11 mouse cellular contexts compared by ENCODE assay signal in genomic region chr5:143706030-143706821, GRCm38 (mm10). TPM values are rescaled to one million over a fixed set of nuclear protein-coding genes. Genes with fewer than 3 reads are reported as not detected.
DNase-seq lines count a peak whose midpoint lies in the region; ATAC-seq and TF ChIP-seq lines count a peak whose summit lies in the region.
"Had no signal": no experiment of that assay in that cellular context is flagged by ENCODE, and none has a peak within 500 bp of the region (broad histone marks: within the 10 kb centered on the region; RNA-seq: fewer than 3 reads in every experiment).

No protein-coding gene starts in this region.

- TF ChIP-seq EP300 in heart, adult 2 months (IDR thresholded peaks at IDR 0.05; ENCODE audit: insufficient read depth, low read depth, low read length): no peak
- peak; percentile 46; the same call in 1 of the 2 replicates for TF ChIP-seq EP300 in liver, embryonic 14.5 days (IDR thresholded peaks at IDR 0.05; ENCODE audit: low read depth)

- 20% methylated on average over 9 of the region's 9 CpGs for WGBS in heart, embryonic 14.5 days
- 54% methylated on average over 9 of the region's 9 CpGs for WGBS in heart, adult 2 months
- 52% methylated on average over 9 of the region's 9 CpGs for WGBS in embryonic facial prominence, embryonic 14.5 days
- WGBS in liver, embryonic 14.5 days (ENCODE audit: insufficient replicate concordance): 62% methylated on average over 9 of the region's 9 CpGs

- DNase-seq in heart, adult 2 months: no peak
- peak; percentile 8 for DNase-seq in brain, embryonic 14.5 days (ENCODE audit: low read depth)
- peak; percentile 47 for DNase-seq in embryonic facial prominence, embryonic 14.5 days (ENCODE audit: low spot score)
- DNase-seq in liver, embryonic 14.5 days (ENCODE audit: low read depth in 3 of 3, low spot score in 3 of 3): no peak
- no peak for DNase-seq in urinary bladder, postnatal 10 days (ENCODE audit: low spot score)
- DNase-seq in thymus, adult 18-20 months: no peak
- no peak for DNase-seq in ovary, postnatal 14 days (ENCODE audit: low spot score)
- DNase-seq: cerebellum, adult 11 months had no signal

- peak overlapping the region; percentile 21 for H3K4me2 ChIP-seq in heart, embryonic 14.5 days (ENCODE audit: low read length)
- H3K4me2 ChIP-seq in embryonic facial prominence, embryonic 14.5 days (ENCODE audit: low read depth, low read length): no peak overlapping the region
- H3K4me2 ChIP-seq in liver, embryonic 14.5 days (ENCODE audit: low read depth): no peak overlapping the region
- H3K4me2 ChIP-seq: neural tube, embryonic 12.5 days had no signal

- peaks cover 20 to 27% of the 10 kb centered on the region in 2 experiments for H3K4me1 ChIP-seq in heart, embryonic 14.5 days (ENCODE audit: control insufficient read depth in 2 of 2, insufficient read depth in 2 of 2, low read length in 2 of 2)
- peaks cover 2% of the 10 kb centered on the region; the same call in 1 of the 2 replicates for H3K4me1 ChIP-seq in heart, adult 2 months (ENCODE audit: control insufficient read depth, insufficient read depth, low read length)
- no peaks in the 10 kb centered on the region for H3K4me1 ChIP-seq in embryonic facial prominence, embryonic 14.5 days (ENCODE audit: control insufficient read depth, insufficient read depth, low read length)
- H3K4me1 ChIP-seq in liver, embryonic 14.5 days (replicated peaks; ENCODE audit: control insufficient read depth in 2 of 2, insufficient read depth in 2 of 2, low read length in 1 of 2): peaks cover 6 to 11% of the 10 kb centered on the region in 2 experiments
- H3K4me1 ChIP-seq: neural tube, embryonic 12.5 days had no signal

- TF ChIP-seq POLR2A in heart, adult 2 months (IDR thresholded peaks at IDR 0.05; ENCODE audit: insufficient read depth, low read depth, low read length): no peak
- TF ChIP-seq POLR2A in brain, embryonic 14.5 days (IDR thresholded peaks at IDR 0.05; ENCODE audit: borderline replicate concordance, extremely low read depth, insufficient read depth, insufficient read length, poor library complexity, severe bottlenecking): no peak

- peak overlapping the region; percentile 34; the same call in 1 of the 2 replicates for H3K9ac ChIP-seq in heart, embryonic 14.5 days (ENCODE audit: low read length)
- H3K9ac ChIP-seq in heart, adult 2 months (ENCODE audit: low read depth, low read length): no peak overlapping the region
- no peak overlapping the region for H3K9ac ChIP-seq in embryonic facial prominence, embryonic 14.5 days (ENCODE audit: low read depth, low read length)
- H3K9ac ChIP-seq in liver, embryonic 14.5 days (replicated peaks): peak overlapping the region; percentile 18; the same call in 1 of the 2 replicates
- H3K9ac ChIP-seq: neural tube, embryonic 12.5 days had no signal

- no peak for TF ChIP-seq CTCF in heart, adult 2 months (IDR thresholded peaks at IDR 0.05)
- no peak for TF ChIP-seq CTCF in brain, embryonic 14.5 days (IDR thresholded peaks at IDR 0.05; ENCODE audit: borderline replicate concordance, extremely low read depth, insufficient read depth, insufficient read length)
- no peak for TF ChIP-seq CTCF in liver, embryonic 14.5 days (IDR thresholded peaks at IDR 0.05; ENCODE audit: low read depth)

- no peaks in the 10 kb centered on the region for H3K9me3 ChIP-seq in heart, embryonic 14.5 days (ENCODE audit: control insufficient read depth, low read length)
- H3K9me3 ChIP-seq in embryonic facial prominence, embryonic 14.5 days (ENCODE audit: control insufficient read depth, low read length): no peaks in the 10 kb centered on the region
- H3K9me3 ChIP-seq in liver, embryonic 14.5 days (ENCODE audit: control insufficient read depth, low read length): no peaks in the 10 kb centered on the region
- H3K9me3 ChIP-seq: neural tube, embryonic 12.5 days had no signal

- peaks cover 84% of the 10 kb centered on the region for H3K36me3 ChIP-seq in heart, embryonic 14.5 days (ENCODE audit: control insufficient read depth, insufficient read depth, low read length)
- H3K36me3 ChIP-seq in heart, adult 2 months (ENCODE audit: control insufficient read depth, insufficient read depth, low read length): no peaks in the 10 kb centered on the region
- peaks cover 82% of the 10 kb centered on the region for H3K36me3 ChIP-seq in embryonic facial prominence, embryonic 14.5 days (ENCODE audit: control insufficient read depth, insufficient read depth, low read length)
- H3K36me3 ChIP-seq in liver, embryonic 14.5 days (replicated peaks; ENCODE audit: control insufficient read depth, insufficient read depth, low read depth): peaks cover 72% of the 10 kb centered on the region

- peak overlapping the region; percentile 49 to 76 for H3K27ac ChIP-seq in heart, embryonic 14.5 days (replicated peaks in 1 of 2; ENCODE audit: control insufficient read depth in 1 of 2, insufficient read depth in 1 of 2, low read depth in 2 of 2, low read length in 2 of 2)
- no peak overlapping the region; the same call in 1 of the 2 replicates for H3K27ac ChIP-seq in heart, adult 2 months
- no peak overlapping the region for H3K27ac ChIP-seq in embryonic facial prominence, embryonic 14.5 days (replicated peaks; ENCODE audit: low read depth, low read length)
- peak overlapping the region; percentile 29; the same call in 1 of the 2 replicates for H3K27ac ChIP-seq in liver, embryonic 14.5 days
- H3K27ac ChIP-seq: neural tube, embryonic 12.5 days had no signal

- peak; percentile 70 for ATAC-seq in heart, embryonic 14.5 days (ENCODE audit: insufficient number of reproducible peaks, insufficient read depth, low FRiP score, low read depth)
- peak; percentile 59; the same call in 1 of the 2 replicates for ATAC-seq in embryonic facial prominence, embryonic 14.5 days (ENCODE audit: low read depth)
- peak; percentile 63 for ATAC-seq in liver, embryonic 14.5 days (ENCODE audit: insufficient read depth)
- ATAC-seq: activated CD4-positive, CD25-positive, alpha-beta regulatory T cell, adult 4 months had no signal

- intact Hi-C loops in heart, adult 2 months (cut with DNase I): no loop called here

- no peak overlapping the region for H3K4me3 ChIP-seq in heart, embryonic 14.5 days (ENCODE audit: control insufficient read depth in 1 of 2, insufficient read depth in 1 of 2, low read depth in 1 of 2, low read length in 2 of 2)
- no peak overlapping the region for H3K4me3 ChIP-seq in heart, adult 2 months
- no peak overlapping the region for H3K4me3 ChIP-seq in embryonic facial prominence, embryonic 14.5 days (ENCODE audit: low read depth, low read length)
- no peak overlapping the region for H3K4me3 ChIP-seq in liver, embryonic 14.5 days (ENCODE audit: insufficient read depth in 1 of 2, low read depth in 2 of 2, low read length in 2 of 2)
- H3K4me3 ChIP-seq: neural tube, embryonic 12.5 days had no signal

- no peaks in the 10 kb centered on the region for H3K27me3 ChIP-seq in heart, embryonic 14.5 days (ENCODE audit: control insufficient read depth, insufficient read depth, low read length)
- no peaks in the 10 kb centered on the region for H3K27me3 ChIP-seq in heart, adult 2 months (ENCODE audit: control insufficient read depth, insufficient read depth, low read length)
- H3K27me3 ChIP-seq in embryonic facial prominence, embryonic 14.5 days (replicated peaks; ENCODE audit: control insufficient read depth, insufficient read depth, low read length): no peaks in the 10 kb centered on the region
- H3K27me3 ChIP-seq in liver, embryonic 14.5 days (ENCODE audit: control insufficient read depth, insufficient read depth, low read length): no peaks in the 10 kb centered on the region
- H3K27me3 ChIP-seq: neural tube, embryonic 12.5 days had no signal

- H3K79me2 ChIP-seq in heart, adult 2 months (replicated peaks; ENCODE audit: control insufficient read depth, insufficient read depth, low read length): no peaks in the 10 kb centered on the region

RNA-seq across cellular contexts. Expression of gene Usp42, which starts 25.9 kb away (rescaled TPM):
- polyA plus RNA-seq in heart, embryonic 14.5 days (2014; fragmentation: Nextera tagmentation; extraction: Ambion mirVana): 12.6 and 12.8 TPM in 2 replicates
- total RNA-seq in heart, adult 2 months (2021): 1 to 10 TPM; 5.3 to 6.2 TPM
- 2.5 and 3.9 TPM in 2 replicates for polyA plus RNA-seq in heart, adult 2 months (2012; rRNA removed)
- polyA plus RNA-seq in brain, embryonic 14.5 days (2012; rRNA removed): 15.0 and 28.2 TPM in 2 replicates
- polyA plus RNA-seq in embryonic facial prominence, embryonic 14.5 days (2014; fragmentation: Nextera tagmentation; extraction: Ambion mirVana): 18.1 and 19.2 TPM in 2 replicates
- polyA plus RNA-seq in liver, embryonic 14.5 days (2012; rRNA removed): 1.4 and 1.7 TPM in 2 replicates
- 2.5 and 4.1 TPM in 2 replicates for polyA plus RNA-seq in liver, embryonic 14.5 days (2014; fragmentation: Nextera tagmentation; extraction: Ambion mirVana)

Comparison
In these comparisons a context has a peak if more than half of its experiments do, and no peak if none do; other contexts are left out.
1. H3K27ac ChIP-seq: peak in heart, embryonic 14.5 days (2 of 2) and liver, embryonic 14.5 days (single experiment); none in heart, adult 2 months (single experiment) and embryonic facial prominence, embryonic 14.5 days (single experiment).
2. H3K9ac ChIP-seq: peak in heart, embryonic 14.5 days (single experiment) and liver, embryonic 14.5 days (single experiment); none in heart, adult 2 months (single experiment) and embryonic facial prominence, embryonic 14.5 days (single experiment).
3. DNase-seq: peak in brain, embryonic 14.5 days (single experiment) and embryonic facial prominence, embryonic 14.5 days (single experiment); none in heart, adult 2 months (0 of 2), liver, embryonic 14.5 days (0 of 3), urinary bladder, postnatal 10 days (single experiment), thymus, adult 18-20 months (0 of 2) and ovary, postnatal 14 days (single experiment).
4. Peak in every context shown above with its lines, with median percentiles within 50 percentile points of each other: ATAC-seq.